Comparison of ENCODE assay signal across 8 mouse cellular contexts in genomic region chr7:6154164-6154563, GRCm38 (mm10). TPM values are rescaled to one million over a fixed set of nuclear protein-coding genes. Genes with fewer than 3 reads are reported as not detected.
A peak's percentile ranks its signal among the peaks of the same experiment; 100 is the strongest.
DNase-seq lines count a peak whose midpoint lies in the region; ATAC-seq and TF ChIP-seq lines count a peak whose summit lies in the region.

No protein-coding gene starts in this region.

- peak overlapping the region in 1 of 2 experiments; percentile 60; a peak in 2 of 4 replicates for H3K4me3 ChIP-seq in heart, embryonic 14.5 days (ENCODE audit: control insufficient read depth in 1 of 2, insufficient read depth in 1 of 2, low read depth in 1 of 2, low read length in 2 of 2)
- H3K4me3 ChIP-seq in MEL (ENCODE audit: control insufficient read depth in 1 of 2, insufficient read depth in 1 of 2, low read depth in 2 of 2, low read length in 2 of 2) = no peak overlapping the region
- peak overlapping the region; percentile 90 for H3K4me3 ChIP-seq in hindbrain, embryonic 10.5 days
- H3K4me3 ChIP-seq in midbrain, embryonic 11.5 days (ENCODE audit: low read depth, low read length) = no peak overlapping the region

- no peak for TF ChIP-seq EP300 in MEL (IDR thresholded peaks at IDR 0.05; ENCODE audit: low read depth in 1 of 2, low read length in 2 of 2)

- peak overlapping the region; percentile 93 for H3K9ac ChIP-seq in heart, embryonic 14.5 days (ENCODE audit: low read length)
- peak overlapping the region; percentile 99 for H3K9ac ChIP-seq in MEL (ENCODE audit: control insufficient read depth, low read depth, low read length, poor library complexity, severe bottlenecking)
- H3K9ac ChIP-seq in midbrain, embryonic 11.5 days (ENCODE audit: low read length) = no peak overlapping the region

- TF ChIP-seq CTCF in MEL (IDR thresholded peaks at IDR 0.05 in 2 of 3, conservative IDR thresholded peaks at IDR 0.05 in 1 of 3; ENCODE audit: control insufficient read depth in 1 of 3, insufficient read depth in 1 of 3, low read depth in 2 of 3, low read length in 3 of 3, poor library complexity in 1 of 3, severe bottlenecking in 1 of 3) = no peak

- no peaks in the 10 kb centered on the region for H3K27me3 ChIP-seq in heart, embryonic 14.5 days (ENCODE audit: control insufficient read depth, insufficient read depth, low read length)
- no peaks in the 10 kb centered on the region for H3K27me3 ChIP-seq in MEL (ENCODE audit: control insufficient read depth in 1 of 2, insufficient read depth in 2 of 2, low read length in 2 of 2)
- H3K27me3 ChIP-seq in hindbrain, embryonic 10.5 days (ENCODE audit: insufficient read depth, poor library complexity, severe bottlenecking) = no peaks in the 10 kb centered on the region
- H3K27me3 ChIP-seq in midbrain, embryonic 11.5 days (ENCODE audit: control insufficient read depth, insufficient read depth, low read length) = no peaks in the 10 kb centered on the region

- no peaks in the 10 kb centered on the region for H3K36me3 ChIP-seq in heart, embryonic 14.5 days (ENCODE audit: control insufficient read depth, insufficient read depth, low read length)
- peaks cover 0 to 12% of the 10 kb centered on the region in 2 experiments; a peak in 2 of 4 replicates for H3K36me3 ChIP-seq in MEL (ENCODE audit: control insufficient read depth in 1 of 2, insufficient read depth in 2 of 2, low read length in 2 of 2)
- peaks cover 3% of the 10 kb centered on the region; the same call in 1 of the 2 replicates for H3K36me3 ChIP-seq in hindbrain, embryonic 10.5 days
- no peaks in the 10 kb centered on the region for H3K36me3 ChIP-seq in midbrain, embryonic 11.5 days (ENCODE audit: control insufficient read depth, insufficient read depth, low read length)

- no peak for TF ChIP-seq POLR2A in MEL (IDR thresholded peaks at IDR 0.05; ENCODE audit: control insufficient read depth in 1 of 2, insufficient read depth in 1 of 2, low read depth in 1 of 2, low read length in 2 of 2, poor library complexity in 1 of 2)

- WGBS in heart, embryonic 14.5 days = 34% methylated on average over 5 of the region's 5 CpGs
- 89% methylated on average over 5 of the region's 5 CpGs for WGBS in hindbrain, embryonic 10.5 days
- 87% methylated on average over 5 of the region's 5 CpGs for WGBS in midbrain, embryonic 11.5 days

- no peak for DNase-seq in heart, postnatal 25 days (ENCODE audit: low spot score)
- DNase-seq in MEL (ENCODE audit: low read depth, low spot score) = no peak
- DNase-seq in hindbrain, embryonic 10.5 days (ENCODE audit: low spot score) = no peak
- peak; percentile 82 for DNase-seq in midbrain, embryonic 11.5 days (ENCODE audit: low spot score, missing footprints)
- no peak for DNase-seq in gastrocnemius, postnatal 4 days (ENCODE audit: low spot score in 2 of 2)
- no peak for DNase-seq in right cerebral cortex, adult 18-20 months
- DNase-seq in right cerebral cortex, postnatal 25 days = no peak

- intact Hi-C loops in heart, postnatal 25 days (cut with DNase I) = loop anchor here (5.0 to 10.0 kb wide), 2 partner anchors 133 to 211 kb away; partner anchors contain the start of genes Zfp667 and Zfp78

- ATAC-seq in heart, embryonic 14.5 days (ENCODE audit: insufficient number of reproducible peaks, insufficient read depth, low FRiP score, low read depth) = no peak
- ATAC-seq in midbrain, embryonic 11.5 days (ENCODE audit: low FRiP score) = no peak

- H3K27ac ChIP-seq in heart, embryonic 14.5 days (replicated peaks in 1 of 2; ENCODE audit: control insufficient read depth in 1 of 2, insufficient read depth in 1 of 2, low read depth in 2 of 2, low read length in 2 of 2) = peak overlapping the region; percentile 93 to 94; a peak in 3 of 4 replicates
- no peak overlapping the region for H3K27ac ChIP-seq in MEL (ENCODE audit: control insufficient read depth, low read depth, low read length)
- no peak overlapping the region for H3K27ac ChIP-seq in hindbrain, embryonic 10.5 days
- H3K27ac ChIP-seq in midbrain, embryonic 11.5 days (ENCODE audit: low read depth, low read length) = no peak overlapping the region

- peaks cover 22 to 50% of the 10 kb centered on the region in 2 experiments for H3K4me1 ChIP-seq in heart, embryonic 14.5 days (ENCODE audit: control insufficient read depth in 2 of 2, insufficient read depth in 2 of 2, low read length in 2 of 2)
- H3K4me1 ChIP-seq in MEL (ENCODE audit: control insufficient read depth in 1 of 2, insufficient read depth in 2 of 2, low read length in 2 of 2) = peaks cover 0 to 26% of the 10 kb centered on the region in 2 experiments
- H3K4me1 ChIP-seq in hindbrain, embryonic 10.5 days (replicated peaks) = peaks cover 26% of the 10 kb centered on the region
- peaks cover 13% of the 10 kb centered on the region for H3K4me1 ChIP-seq in midbrain, embryonic 11.5 days (ENCODE audit: control insufficient read depth, insufficient read depth, low read length)

- peaks cover 60% of the 10 kb centered on the region for H3K79me2 ChIP-seq in MEL (ENCODE audit: control insufficient read depth, insufficient read depth, low read length, poor library complexity)

- TF ChIP-seq RAD21 in MEL (IDR thresholded peaks at IDR 0.05; ENCODE audit: low read depth, low read length) = no peak

- no peaks in the 10 kb centered on the region for H3K9me3 ChIP-seq in heart, embryonic 14.5 days (ENCODE audit: control insufficient read depth, low read length)
- H3K9me3 ChIP-seq in MEL (replicated peaks; ENCODE audit: insufficient read depth, low read length) = no peaks in the 10 kb centered on the region
- H3K9me3 ChIP-seq in hindbrain, embryonic 10.5 days = 0 out of 2 replicates have a peak, but pooled peaks cover 7% of the 10 kb centered on the region
- no peaks in the 10 kb centered on the region for H3K9me3 ChIP-seq in midbrain, embryonic 11.5 days (ENCODE audit: control insufficient read depth, low read length)

- H3K4me2 ChIP-seq in heart, embryonic 14.5 days (ENCODE audit: low read length) = peak overlapping the region; percentile 69
- H3K4me2 ChIP-seq in midbrain, embryonic 11.5 days = peak overlapping the region; percentile 89

TF ChIP-seq in MEL, 35 proteins besides CTCF, POLR2A, EP300 and RAD21:
- no peak for TF ChIP-seq TBP (IDR thresholded peaks at IDR 0.05; ENCODE audit: low read depth, low read length)
- TF ChIP-seq GABPA (IDR thresholded peaks at IDR 0.05; ENCODE audit: low read depth, low read length) = no peak
- TF ChIP-seq ETS1 (IDR thresholded peaks at IDR 0.05; ENCODE audit: low read depth, low read length) = no peak
- TF ChIP-seq MAX (IDR thresholded peaks at IDR 0.05; ENCODE audit: low read length) = no peak
- no peak for TF ChIP-seq UBTF (IDR thresholded peaks at IDR 0.05; ENCODE audit: borderline replicate concordance, insufficient read depth, low read depth, low read length)
- no peak for TF ChIP-seq TAL1 (IDR thresholded peaks at IDR 0.05; ENCODE audit: low read length)
- no peak for TF ChIP-seq BHLHE40 (IDR thresholded peaks at IDR 0.05; ENCODE audit: borderline replicate concordance, low read depth, low read length)

RNA-seq across cellular contexts. Expression of gene Zfp787, which starts 1.6 kb away (rescaled TPM):
- 11.8 and 12.2 TPM in 2 replicates for polyA plus RNA-seq in heart, embryonic 14.5 days (2014; fragmentation: Nextera tagmentation; extraction: Ambion mirVana)
- 10 to 100 TPM; 29.8 to 33.1 TPM for total RNA-seq in heart, postnatal 25 days (2021)
- total RNA-seq in MEL (2012; rRNA removed) = 19.3 and 22.7 TPM in 2 replicates
- 10 to 100 TPM in 1 of 2 experiments, not detected in 1; 28.8 TPM for polyA plus RNA-seq in MEL (2012; ENCODE audit: insufficient read depth in 1 of 2, insufficient read length in 2 of 2, low read depth in 1 of 2, low replicate concordance in 2 of 2, missing spikeins in 1 of 2)
- 24.2 and 31.8 TPM in 2 replicates for polyA plus RNA-seq in hindbrain, embryonic 10.5 days (2016; fragmentation: Nextera tagmentation; extraction: Ambion mirVana)
- 13.5 and 14.7 TPM in 2 replicates for polyA plus RNA-seq in midbrain, embryonic 11.5 days (2014; fragmentation: Nextera tagmentation; extraction: Ambion mirVana)
- total RNA-seq in gastrocnemius, postnatal 4 days (2021) = 10 to 100 TPM; 38.9 to 52.0 TPM

RNA-seq across cellular contexts. Expression of gene Zfp444, which starts 17.9 kb away (rescaled TPM):
- polyA plus RNA-seq in heart, embryonic 14.5 days (2014; fragmentation: Nextera tagmentation; extraction: Ambion mirVana) = 29.3 and 31.4 TPM in 2 replicates
- total RNA-seq in heart, postnatal 25 days (2021) = 10 to 100 TPM; 10.2 to 16.8 TPM
- 16.2 and 18.2 TPM in 2 replicates for total RNA-seq in MEL (2012; rRNA removed)
- polyA plus RNA-seq in MEL (2012; ENCODE audit: insufficient read depth in 1 of 2, insufficient read length in 2 of 2, low read depth in 1 of 2, low replicate concordance in 2 of 2, missing spikeins in 1 of 2) = 10 to 100 TPM in 1 of 2 experiments, not detected in 1; 24.2 TPM
- 84.4 and 91.4 TPM in 2 replicates for polyA plus RNA-seq in hindbrain, embryonic 10.5 days (2016; fragmentation: Nextera tagmentation; extraction: Ambion mirVana)
- 69.4 and 72.2 TPM in 2 replicates for polyA plus RNA-seq in midbrain, embryonic 11.5 days (2014; fragmentation: Nextera tagmentation; extraction: Ambion mirVana)
- total RNA-seq in gastrocnemius, postnatal 4 days (2021) = 10 to 100 TPM; 11.8 to 12.5 TPM

RNA-seq across cellular contexts. Expression of gene Galp, which starts 42.7 kb away (rescaled TPM):
- not detected in 2 replicates for polyA plus RNA-seq in heart, embryonic 14.5 days (2014; fragmentation: Nextera tagmentation; extraction: Ambion mirVana)
- total RNA-seq in heart, postnatal 25 days (2021) = not detected
- total RNA-seq in MEL (2012; rRNA removed) = not detected in 2 replicates
- not detected for polyA plus RNA-seq in MEL (2012; ENCODE audit: insufficient read depth in 1 of 2, insufficient read length in 2 of 2, low read depth in 1 of 2, low replicate concordance in 2 of 2, missing spikeins in 1 of 2)
- not detected in 2 replicates for polyA plus RNA-seq in hindbrain, embryonic 10.5 days (2016; fragmentation: Nextera tagmentation; extraction: Ambion mirVana)
- polyA plus RNA-seq in midbrain, embryonic 11.5 days (2014; fragmentation: Nextera tagmentation; extraction: Ambion mirVana) = not detected in 2 replicates
- not detected for total RNA-seq in gastrocnemius, postnatal 4 days (2021)

Comparison
In these comparisons a context has a peak if more than half of its experiments do, and no peak if none do; other contexts are left out.
1. H3K27ac ChIP-seq: peak in heart, embryonic 14.5 days (2 of 2); none in MEL (single experiment), hindbrain, embryonic 10.5 days (single experiment) and midbrain, embryonic 11.5 days (single experiment).